Mouse (Mus musculus) C2C12 (cell line): ENCODE data around the gene Tec. TPM values are rescaled to one million over a fixed set of nuclear protein-coding genes. Genes with fewer than 3 reads are reported as not detected.

Experiments
- H3K27me3 ChIP-seq: one replicate; pipeline ENCODE4 v1.6.1; 2011; ENCODE audit not compliant: control insufficient read depth, insufficient read depth, insufficient read length
- H3K36me3 ChIP-seq: one replicate; pipeline ENCODE4 v1.6.1; 2011; ENCODE audit not compliant: control insufficient read depth, insufficient read depth
- H3K4me3 ChIP-seq: one replicate; pipeline ENCODE4 v1.5.1; 2011; ENCODE audit warnings: mild to moderate bottlenecking, control low read depth; ENCODE audit not compliant: poor library complexity, insufficient read depth, severe bottlenecking
- H3K79me2 ChIP-seq: one replicate; pipeline ENCODE4 v1.6.1; 2011; ENCODE audit not compliant: control insufficient read depth, insufficient read depth
- H3K79me3 ChIP-seq: one replicate; pipeline ENCODE4 v1.6.1; 2011; ENCODE audit warnings: low read depth, control low read depth
- H3ac ChIP-seq: one replicate; pipeline ENCODE3; 2011; ENCODE audit warnings: low read depth; ENCODE audit not compliant: control insufficient read depth, insufficient read length
- CEBPB ChIP-seq: IDR thresholded peaks from one replicate; pipeline ENCODE4 v1.6.1; 2011; ENCODE audit warnings: low read depth, mild to moderate bottlenecking, control low read depth, moderate library complexity
- CTCF ChIP-seq: IDR thresholded peaks from one replicate; pipeline ENCODE4 v1.5.1; 2011; ENCODE audit not compliant: control insufficient read depth, insufficient read depth, insufficient read length
- FOSL1 ChIP-seq: IDR thresholded peaks from one replicate; pipeline ENCODE4 v1.8.0; 2011; ENCODE audit warnings: mild to moderate bottlenecking, low read length; ENCODE audit not compliant: poor library complexity, insufficient read depth, severe bottlenecking
- MAX ChIP-seq: IDR thresholded peaks from one replicate; pipeline ENCODE4 v1.6.1; 2011; ENCODE audit warnings: mild to moderate bottlenecking, control low read depth
- MYOD1 ChIP-seq: IDR thresholded peaks from one replicate; pipeline ENCODE4 v1.6.1; 2011; ENCODE audit warnings: low read depth; ENCODE audit not compliant: control insufficient read depth, insufficient read length
- MYOG ChIP-seq: IDR thresholded peaks from one replicate; pipeline ENCODE4 v1.6.1; 2011; ENCODE audit not compliant: control insufficient read depth, insufficient read length; ENCODE audit errors: extremely low read depth
- USF1 ChIP-seq: IDR thresholded peaks from one replicate; pipeline ENCODE4 v1.6.1; 2011; ENCODE audit warnings: low read depth, mild to moderate bottlenecking, control low read depth, moderate library complexity
- polyA plus RNA-seq: library from polyadenylated mRNA; unstranded; fragments of >200 nt; fragmentation: generic; extraction: Trizol; gene quantifications from one replicate; pipeline ENCODE4 v1.2.1, GENCODE M21; 2012; ENCODE audit warnings: missing spikeins

Gene Tec
- polyA plus RNA-seq, 1 experiment: 0.88 TPM

DNA sequence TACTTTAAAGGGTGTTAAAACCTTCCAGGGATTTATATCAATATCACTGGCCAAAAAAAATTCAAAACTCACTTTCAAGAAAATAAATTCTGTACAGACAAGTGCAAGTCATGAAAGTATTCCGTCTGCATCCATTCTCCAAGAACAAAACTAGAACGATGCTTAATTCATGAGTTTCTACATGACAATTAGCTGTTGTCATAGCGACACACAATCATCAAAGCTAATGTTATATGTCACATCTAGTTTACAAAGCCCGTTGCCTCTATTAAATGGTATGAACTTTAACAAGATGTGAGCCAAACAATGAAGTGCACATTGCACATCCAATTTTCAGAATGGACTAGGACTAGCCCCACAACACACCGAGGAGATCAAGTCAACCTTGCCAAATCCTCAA is 106.5 kb downstream of the Tec start:
- Histone ChIP-seq H3K4me3 (no peak overlapping the region), H3K79me3 (no peaks in the 10 kb centered on the region), H3K79me2 (no peaks in the 10 kb centered on the region), H3ac (no peak overlapping the region), H3K36me3 (no peaks in the 10 kb centered on the region), H3K27me3 (no peaks in the 10 kb centered on the region)
- TF ChIP-seq CEBPB (no peak), USF1 (no peak), CTCF (no peak), MYOG (no peak), MAX (no peak), MYOD1 (no peak), FOSL1 (no peak)

DNA sequence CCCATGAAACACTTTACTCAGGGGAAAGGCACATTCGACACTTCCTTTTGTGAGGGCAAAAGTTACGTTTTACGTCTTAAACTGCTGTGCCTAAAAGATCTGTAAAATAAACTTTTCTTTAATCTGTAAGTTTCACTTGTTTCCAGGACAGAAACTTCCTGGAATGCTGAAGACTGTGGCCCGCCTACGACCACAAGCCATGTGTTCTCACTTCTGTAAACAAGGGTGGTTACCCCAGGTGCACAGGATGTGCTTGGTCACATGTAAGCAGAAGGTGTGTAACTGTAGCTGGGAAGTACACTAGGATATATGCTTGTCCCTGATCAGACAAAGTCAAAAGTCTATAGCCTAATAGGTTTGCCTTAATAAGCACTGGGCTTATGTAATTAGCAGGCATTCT is 107.0 kb downstream of the Tec start:
- H3ac ChIP-seq: no peak overlapping the region
- no peaks in the 10 kb centered on the region for H3K27me3 ChIP-seq
- TF ChIP-seq USF1: no peak
- no peak for TF ChIP-seq MYOG
- no peak for TF ChIP-seq MAX
- no peak for TF ChIP-seq CTCF
- no peak for TF ChIP-seq CEBPB
- no peak for TF ChIP-seq MYOD1
- no peak for TF ChIP-seq FOSL1
- no peak overlapping the region for H3K4me3 ChIP-seq
- no peaks in the 10 kb centered on the region for H3K79me3 ChIP-seq
- H3K36me3 ChIP-seq: no peaks in the 10 kb centered on the region
- H3K79me2 ChIP-seq: no peaks in the 10 kb centered on the region

DNA sequence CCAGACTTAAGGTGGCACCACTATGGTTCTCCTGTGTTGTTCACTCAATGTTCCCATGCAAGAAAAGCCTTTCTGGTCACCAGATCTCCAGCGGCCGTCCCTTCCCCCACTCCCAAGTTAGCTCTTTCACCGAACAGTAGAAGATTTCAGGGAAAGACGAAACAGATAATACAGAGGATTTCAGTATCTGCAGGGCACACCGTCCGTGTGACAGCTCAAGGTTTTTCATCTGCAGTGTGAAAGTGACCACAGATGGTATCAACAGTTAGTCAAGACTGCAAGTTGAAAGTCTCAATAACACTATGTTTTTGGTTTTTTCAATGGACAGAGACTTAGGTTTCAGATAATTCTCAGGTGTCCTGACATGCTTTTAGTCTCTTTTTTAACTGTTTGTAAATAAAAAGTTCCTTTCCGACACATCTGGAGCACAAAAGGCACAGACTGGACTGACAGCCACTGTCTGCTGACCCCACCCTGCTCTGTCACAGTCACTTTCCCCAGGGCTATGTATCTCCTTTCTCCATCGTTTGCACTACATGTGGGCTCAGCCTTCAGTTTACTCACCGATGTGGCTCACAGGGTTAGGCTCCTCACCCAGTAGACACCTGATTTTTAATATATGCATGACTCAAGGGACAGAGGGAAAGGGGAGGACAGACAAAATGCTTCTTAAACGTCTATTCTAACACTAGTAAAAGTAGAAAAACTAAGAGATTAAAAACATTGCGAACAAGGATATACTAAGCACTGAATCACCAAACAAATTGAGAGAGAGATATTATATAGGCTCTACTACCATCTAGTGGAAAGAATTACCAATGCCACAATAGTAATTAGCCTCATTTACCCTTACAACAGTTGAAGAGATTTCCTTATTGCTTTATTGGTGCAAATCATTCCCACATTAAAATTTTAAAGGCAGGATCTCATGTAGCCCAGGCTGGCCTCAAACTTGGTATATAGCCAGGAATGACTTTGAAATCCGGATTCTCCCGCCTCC is 109.1 kb downstream of the Tec start:
- TF ChIP-seq MYOG (no peak), CEBPB (no peak)

DNA sequence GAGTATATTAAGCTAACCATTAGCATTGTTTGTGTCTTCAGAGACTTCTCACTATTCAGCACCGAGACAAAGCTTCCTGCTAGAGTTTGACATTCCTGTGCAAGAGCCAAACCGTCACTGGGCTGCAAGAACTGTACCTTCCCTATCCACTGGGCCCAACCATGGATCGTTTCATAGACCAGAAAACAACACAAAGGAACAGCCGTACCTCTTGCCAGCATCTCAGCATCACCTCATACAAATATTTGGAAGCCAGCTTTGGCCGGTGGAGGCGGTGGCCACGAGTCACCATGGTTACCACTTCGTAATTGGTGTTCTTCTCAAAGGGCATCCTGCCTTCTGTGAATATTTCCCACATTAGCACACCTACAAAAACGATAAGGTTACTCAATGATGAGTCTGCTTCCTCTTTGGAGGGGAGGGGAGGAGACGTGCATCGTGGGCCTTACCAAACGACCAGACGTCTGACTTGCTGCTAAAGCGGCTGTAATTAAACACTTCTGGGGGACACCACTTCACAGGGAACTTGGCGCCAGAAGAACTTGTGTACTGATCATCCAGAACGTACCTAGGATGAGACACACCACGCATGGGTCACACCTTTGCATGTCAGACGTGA is 111.0 kb downstream of the Tec start:
- Histone ChIP-seq H3K27me3 (no peaks in the 10 kb centered on the region), H3K79me3 (no peaks in the 10 kb centered on the region), H3ac (no peak overlapping the region), H3K36me3 (no peaks in the 10 kb centered on the region), H3K4me3 (no peak overlapping the region), H3K79me2 (no peaks in the 10 kb centered on the region)
- TF ChIP-seq MYOD1 (no peak), FOSL1 (no peak), MAX (no peak), CTCF (no peak), CEBPB (no peak), MYOG (no peak), USF1 (no peak)

More for the DNA sequence above, 109.1 kb downstream of the Tec start:
- no peaks in the 10 kb centered on the region for H3K27me3 ChIP-seq
- no peaks in the 10 kb centered on the region for H3K36me3 ChIP-seq
- no peak overlapping the region for H3ac ChIP-seq
- H3K79me2 ChIP-seq: no peaks in the 10 kb centered on the region
- H3K79me3 ChIP-seq: no peaks in the 10 kb centered on the region
- no peak overlapping the region for H3K4me3 ChIP-seq

DNA sequence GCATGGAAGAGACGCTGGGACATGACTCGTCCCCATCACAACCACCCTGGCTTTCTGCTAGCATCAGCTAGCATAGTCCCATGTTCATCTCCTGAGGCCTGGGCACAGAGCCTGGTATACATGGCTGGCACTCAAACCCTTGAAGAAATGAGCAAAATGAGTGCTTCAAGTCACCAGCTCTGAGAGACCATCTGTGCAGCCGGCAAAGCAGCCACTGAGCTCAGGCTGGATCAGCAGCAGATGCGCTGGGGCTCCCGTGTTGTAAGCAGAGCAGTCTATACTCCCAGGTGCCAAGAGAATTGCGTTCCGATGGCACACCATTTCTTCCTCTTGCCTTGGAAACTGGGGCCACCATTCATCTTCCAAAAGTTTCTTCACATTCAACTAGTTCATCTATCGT is 112.3 kb downstream of the Tec start:
- H3K4me3 ChIP-seq: no peak overlapping the region
- TF ChIP-seq USF1 (no peak), FOSL1 (no peak), MYOG (no peak)
- no peaks in the 10 kb centered on the region for H3K79me2 ChIP-seq
- no peak overlapping the region for H3ac ChIP-seq
- H3K27me3 ChIP-seq: no peaks in the 10 kb centered on the region
- H3K79me3 ChIP-seq: no peaks in the 10 kb centered on the region
- no peaks in the 10 kb centered on the region for H3K36me3 ChIP-seq

DNA sequence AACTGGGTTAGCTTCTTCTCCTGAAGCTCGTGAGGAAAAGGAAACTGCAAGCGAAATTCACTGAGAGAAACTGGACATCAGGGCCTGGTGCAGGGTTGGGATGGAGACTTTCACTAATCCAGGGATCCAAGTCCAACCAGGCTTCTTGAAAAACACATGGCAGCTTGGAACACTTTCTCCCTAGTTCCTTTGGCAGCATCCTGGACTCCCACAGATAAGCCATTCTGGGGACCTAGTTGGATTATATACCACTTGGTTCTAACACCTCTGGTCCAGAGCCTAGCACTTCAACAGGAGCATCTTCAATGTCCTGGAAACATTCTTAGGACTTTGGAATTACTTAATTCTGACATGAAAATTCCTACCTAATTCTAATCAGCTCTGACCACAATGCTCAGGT is 113.2 kb downstream of the Tec start:
- Histone ChIP-seq H3K79me3 (no peaks in the 10 kb centered on the region), H3K36me3 (no peaks in the 10 kb centered on the region), H3K27me3 (no peaks in the 10 kb centered on the region), H3K79me2 (no peaks in the 10 kb centered on the region), H3K4me3 (no peak overlapping the region), H3ac (no peak overlapping the region)
- TF ChIP-seq USF1 (no peak), FOSL1 (no peak), MAX (no peak), CEBPB (no peak), MYOG (no peak), MYOD1 (no peak), CTCF (no peak)
